Mouse (Mus musculus): ENCODE data around the gene Rnf167. TPM values are rescaled to one million over a fixed set of nuclear protein-coding genes. Genes with fewer than 3 reads are reported as not detected.
A peak's percentile ranks its signal among the peaks of the same experiment; 100 is the strongest.

Rnf167 gene
- total RNA-seq, 1 experiment from 2014 or later: 51.8 TPM

DNA sequence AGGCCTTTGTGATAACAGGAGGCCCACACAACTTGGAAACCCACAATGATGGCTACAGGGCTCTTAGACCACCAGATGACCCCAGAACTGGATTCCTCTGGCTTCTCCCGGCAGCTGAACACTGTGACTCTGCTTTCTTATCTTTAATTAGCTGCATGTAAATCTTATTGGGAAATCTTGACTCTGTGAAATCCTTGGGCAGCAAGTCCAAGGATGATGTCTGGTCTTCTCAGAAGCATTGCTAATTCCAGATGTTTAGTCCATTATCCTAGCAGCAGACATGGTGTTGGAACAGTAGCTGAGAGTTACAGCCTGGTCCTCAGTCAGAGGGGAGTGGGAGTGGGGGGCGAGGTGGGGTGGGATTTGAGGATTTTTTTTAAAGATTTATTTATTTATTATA is 18.6 kb upstream of the Rnf167 start:
- ATAC-seq (replicated peaks in 1 of 2; ENCODE audit: insufficient read depth in 1 of 2, low FRiP score in 2 of 2, low TSS enrichment in 1 of 2, low read depth in 1 of 2, poor library complexity in 2 of 2, severe bottlenecking in 2 of 2): no peak

DNA sequence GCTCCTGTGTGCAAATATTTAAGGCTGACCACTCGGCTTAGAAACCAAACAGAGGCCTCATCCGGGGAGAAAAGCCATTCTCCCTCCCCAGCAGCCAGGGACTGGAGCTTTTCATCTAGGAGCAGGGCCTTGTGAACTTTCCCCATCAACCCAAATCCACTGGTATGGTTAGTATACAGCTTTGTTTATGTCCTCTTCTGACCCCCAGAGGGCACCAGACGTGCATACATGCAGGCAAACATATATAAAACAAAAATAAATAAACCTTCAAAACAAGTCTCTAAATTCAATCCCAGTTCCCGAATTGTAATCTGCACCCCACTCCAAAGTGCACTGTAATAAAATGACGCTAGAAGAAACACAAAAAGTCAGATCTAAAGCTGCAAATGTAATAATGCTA is 17.5 kb upstream of the Rnf167 start:
- ATAC-seq (replicated peaks in 1 of 2; ENCODE audit: insufficient read depth in 1 of 2, low FRiP score in 2 of 2, low TSS enrichment in 1 of 2, low read depth in 1 of 2, poor library complexity in 2 of 2, severe bottlenecking in 2 of 2): peak in 1 of 2 experiments; percentile 45; a peak in 1 of 4 replicates

DNA sequence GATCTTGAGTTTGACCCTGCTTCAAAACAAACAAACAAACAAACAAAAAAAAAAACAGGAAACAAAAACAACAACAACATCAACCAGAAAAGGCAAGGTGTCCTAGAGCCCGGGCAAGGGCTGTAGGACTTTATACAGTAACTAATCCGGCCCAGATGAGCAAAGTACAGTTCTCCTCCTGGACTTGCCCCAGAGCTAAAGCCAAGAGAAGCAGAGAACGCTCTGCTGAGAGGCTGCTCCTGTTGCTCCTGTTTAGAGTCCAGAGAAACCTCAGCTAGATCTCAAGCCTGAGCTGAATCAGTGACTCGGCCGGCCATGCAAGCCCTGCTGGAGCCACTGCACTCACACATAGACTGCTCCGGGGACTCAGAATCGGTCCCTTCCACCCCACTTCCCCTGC is 16.9 kb upstream of the Rnf167 start:
- no peak for ATAC-seq (replicated peaks in 1 of 2; ENCODE audit: insufficient read depth in 1 of 2, low FRiP score in 2 of 2, low TSS enrichment in 1 of 2, low read depth in 1 of 2, poor library complexity in 2 of 2, severe bottlenecking in 2 of 2)

DNA sequence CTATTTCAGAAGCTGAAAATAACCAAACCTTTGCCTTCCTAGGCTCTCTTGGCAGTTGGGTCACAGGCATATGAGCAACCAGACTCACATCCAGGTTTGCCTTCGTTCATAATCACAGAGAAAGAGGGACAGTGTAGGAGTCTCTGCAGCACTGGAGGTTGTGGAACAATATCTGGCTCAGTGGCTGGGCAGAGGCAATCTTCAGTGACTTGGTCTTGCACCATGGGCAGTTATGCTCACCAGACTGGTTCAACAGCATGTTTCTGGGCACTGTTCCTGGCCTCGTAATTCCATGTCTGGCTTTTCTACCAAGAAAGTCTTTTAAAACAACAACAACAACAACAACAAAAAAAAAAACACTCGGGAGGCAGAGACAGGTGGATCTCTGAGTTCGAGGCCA is 11.4 kb upstream of the Rnf167 start:
- ATAC-seq (replicated peaks in 1 of 2; ENCODE audit: insufficient read depth in 1 of 2, low FRiP score in 2 of 2, low TSS enrichment in 1 of 2, low read depth in 1 of 2, poor library complexity in 2 of 2, severe bottlenecking in 2 of 2): no peak

DNA sequence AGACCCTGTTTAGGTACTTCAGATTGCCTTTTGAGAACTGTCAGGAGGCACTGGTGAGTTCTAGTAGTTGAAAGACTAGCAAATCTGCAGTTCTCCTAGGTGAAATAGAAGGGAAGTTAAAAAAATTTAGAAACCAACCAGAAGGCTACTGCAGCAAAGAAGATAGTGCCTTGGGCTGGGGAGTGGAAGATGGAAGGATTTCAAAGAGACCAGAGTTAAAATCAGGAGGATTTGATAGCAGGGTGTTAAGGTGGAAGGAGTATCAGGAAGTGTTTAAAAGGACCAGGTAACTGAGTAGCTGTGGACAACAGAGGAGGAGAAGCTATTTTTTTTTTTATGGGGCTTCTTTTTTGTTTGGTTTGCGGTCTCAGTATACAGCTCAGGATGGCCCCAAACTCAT is 9.3 kb upstream of the Rnf167 start:
- ATAC-seq (replicated peaks in 1 of 2; ENCODE audit: insufficient read depth in 1 of 2, low FRiP score in 2 of 2, low TSS enrichment in 1 of 2, low read depth in 1 of 2, poor library complexity in 2 of 2, severe bottlenecking in 2 of 2): no peak

DNA sequence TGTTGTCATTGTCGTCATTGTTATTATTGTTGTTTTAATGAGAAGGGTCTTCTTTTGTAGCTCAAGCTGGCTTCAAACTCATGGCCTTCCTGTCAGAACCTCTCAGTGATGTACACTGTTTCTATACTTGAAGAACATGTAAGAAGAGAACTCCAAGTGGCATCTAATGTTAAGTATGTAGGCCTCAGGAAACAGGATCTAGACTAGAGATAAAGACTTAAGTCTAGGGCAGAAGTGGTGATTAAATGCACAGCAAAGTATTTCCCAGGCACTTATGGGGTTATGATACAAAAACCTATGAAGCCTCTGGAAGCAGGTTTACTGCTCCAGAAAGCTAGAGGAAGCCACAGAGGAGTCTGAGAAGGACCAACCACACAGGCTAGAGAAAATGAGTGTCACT is 8.7 kb upstream of the Rnf167 start:
- no peak for ATAC-seq (replicated peaks in 1 of 2; ENCODE audit: insufficient read depth in 1 of 2, low FRiP score in 2 of 2, low TSS enrichment in 1 of 2, low read depth in 1 of 2, poor library complexity in 2 of 2, severe bottlenecking in 2 of 2)

DNA sequence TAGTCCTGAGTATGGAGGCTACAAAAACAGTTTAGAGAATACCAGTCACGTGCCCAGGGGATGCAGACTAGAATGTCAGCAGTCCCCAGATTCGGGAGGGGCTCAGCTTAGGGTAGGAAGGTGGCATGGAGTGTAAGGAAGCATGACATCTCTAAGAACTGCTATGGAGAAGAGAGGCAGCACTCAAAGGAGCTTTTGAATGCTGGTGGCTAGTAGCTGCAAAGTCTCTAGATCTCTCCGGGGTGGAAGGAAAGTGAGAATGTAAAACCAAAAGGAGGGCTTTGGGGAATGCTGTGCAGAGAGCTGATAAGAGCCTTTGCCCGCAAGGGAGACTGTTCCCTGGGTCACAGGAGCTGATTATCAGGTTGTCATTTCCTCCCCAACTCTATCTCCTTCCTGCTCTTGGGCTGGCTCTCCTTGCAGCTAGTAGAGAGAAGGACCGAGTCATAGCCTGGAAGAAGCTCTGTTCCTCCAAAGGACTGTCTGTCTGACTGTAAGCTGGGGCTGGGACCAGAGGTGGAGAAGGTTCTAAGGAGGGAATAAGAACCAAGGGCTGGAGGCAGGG is 8.2 kb upstream of the Rnf167 start, which contains the start of gene Gp1ba:
Gene Gp1ba (plus strand): TSS at position 409 of the 565 bp plus-strand sequence.
- peak; percentile 76 to 89 for ATAC-seq (replicated peaks in 1 of 2; ENCODE audit: insufficient read depth in 1 of 2, low FRiP score in 2 of 2, low TSS enrichment in 1 of 2, low read depth in 1 of 2, poor library complexity in 2 of 2, severe bottlenecking in 2 of 2)

DNA sequence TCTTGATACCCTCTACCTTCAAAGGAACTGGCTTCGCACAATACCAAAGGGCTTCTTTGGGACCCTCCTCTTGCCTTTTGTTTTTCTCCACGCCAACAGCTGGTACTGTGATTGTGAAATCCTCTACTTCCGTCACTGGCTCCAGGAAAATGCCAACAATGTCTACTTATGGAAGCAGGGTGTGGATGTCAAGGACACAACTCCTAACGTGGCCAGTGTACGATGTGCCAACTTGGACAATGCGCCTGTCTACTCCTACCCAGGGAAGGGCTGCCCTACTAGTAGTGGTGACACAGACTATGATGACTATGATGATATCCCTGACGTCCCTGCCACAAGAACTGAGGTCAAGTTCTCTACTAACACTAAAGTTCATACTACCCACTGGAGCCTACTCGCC is 7.1 kb upstream of the Rnf167 start:
- ATAC-seq (replicated peaks in 1 of 2; ENCODE audit: insufficient read depth in 1 of 2, low FRiP score in 2 of 2, low TSS enrichment in 1 of 2, low read depth in 1 of 2, poor library complexity in 2 of 2, severe bottlenecking in 2 of 2): no peak

DNA sequence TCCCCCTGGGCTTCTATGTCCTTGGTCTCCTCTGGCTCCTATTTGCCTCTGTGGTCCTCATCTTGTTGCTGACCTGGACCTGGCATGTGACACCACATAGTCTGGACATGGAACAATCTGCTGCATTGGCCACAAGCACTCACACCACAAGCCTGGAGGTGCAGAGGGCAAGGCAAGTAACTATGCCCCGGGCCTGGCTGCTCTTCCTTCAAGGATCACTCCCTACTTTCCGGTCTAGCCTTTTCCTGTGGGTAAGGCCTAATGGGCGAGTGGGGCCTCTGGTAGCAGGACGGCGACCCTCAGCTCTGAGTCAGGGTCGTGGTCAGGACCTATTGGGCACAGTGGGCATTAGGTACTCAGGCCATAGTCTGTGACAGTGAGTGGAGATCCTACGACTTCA is 5.8 kb upstream of the Rnf167 start:
- no peak for ATAC-seq (replicated peaks in 1 of 2; ENCODE audit: insufficient read depth in 1 of 2, low FRiP score in 2 of 2, low TSS enrichment in 1 of 2, low read depth in 1 of 2, poor library complexity in 2 of 2, severe bottlenecking in 2 of 2)

DNA sequence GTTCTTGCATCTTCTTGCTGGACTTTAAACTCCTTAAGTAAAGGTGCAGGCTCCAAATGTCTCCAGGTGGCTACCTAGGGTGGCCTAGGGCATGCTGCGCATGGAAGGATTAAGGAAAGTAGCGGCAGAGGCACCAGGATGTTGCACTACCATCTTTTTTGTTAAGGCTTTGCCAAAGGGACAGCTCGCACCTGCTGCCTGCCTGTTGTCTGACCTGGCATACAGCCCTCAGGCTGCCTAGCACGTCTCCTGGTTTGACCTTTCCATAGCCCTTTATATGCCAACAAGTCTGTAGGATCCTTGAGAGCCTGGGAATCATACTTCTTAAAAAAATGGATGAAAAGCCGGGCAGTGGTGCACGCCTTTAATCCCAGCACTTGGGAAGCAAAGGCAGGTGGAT is 4.0 kb upstream of the Rnf167 start:
- no peak for ATAC-seq (replicated peaks in 1 of 2; ENCODE audit: insufficient read depth in 1 of 2, low FRiP score in 2 of 2, low TSS enrichment in 1 of 2, low read depth in 1 of 2, poor library complexity in 2 of 2, severe bottlenecking in 2 of 2)

DNA sequence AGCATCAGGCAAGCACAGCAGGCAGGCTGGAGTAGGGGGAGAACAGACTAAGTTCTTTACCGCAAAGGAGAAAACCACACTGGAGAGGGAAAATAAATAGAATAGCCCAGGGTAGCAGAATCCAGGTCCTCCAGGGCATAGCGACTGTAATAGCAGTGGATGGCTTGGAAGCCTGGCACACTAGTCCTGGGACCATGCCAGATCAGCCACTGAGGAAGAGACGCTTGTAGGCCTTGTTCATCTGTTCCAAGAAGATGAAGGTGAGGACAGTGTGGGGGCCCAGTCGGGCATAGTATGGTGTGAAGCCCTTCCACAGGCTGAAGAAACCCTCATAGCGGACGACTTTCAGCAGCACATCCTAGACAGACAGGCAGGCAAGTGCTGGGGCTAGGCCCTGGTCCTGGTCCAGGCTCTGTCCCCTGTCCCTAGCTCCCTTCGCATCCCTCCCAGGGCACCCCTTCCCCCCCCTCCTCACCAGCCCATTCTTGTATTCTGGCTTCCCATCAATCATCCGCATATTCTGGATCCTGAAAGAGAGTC is 2.4 kb upstream of the Rnf167 start:
- no peak for ATAC-seq (replicated peaks in 1 of 2; ENCODE audit: insufficient read depth in 1 of 2, low FRiP score in 2 of 2, low TSS enrichment in 1 of 2, low read depth in 1 of 2, poor library complexity in 2 of 2, severe bottlenecking in 2 of 2)

DNA sequence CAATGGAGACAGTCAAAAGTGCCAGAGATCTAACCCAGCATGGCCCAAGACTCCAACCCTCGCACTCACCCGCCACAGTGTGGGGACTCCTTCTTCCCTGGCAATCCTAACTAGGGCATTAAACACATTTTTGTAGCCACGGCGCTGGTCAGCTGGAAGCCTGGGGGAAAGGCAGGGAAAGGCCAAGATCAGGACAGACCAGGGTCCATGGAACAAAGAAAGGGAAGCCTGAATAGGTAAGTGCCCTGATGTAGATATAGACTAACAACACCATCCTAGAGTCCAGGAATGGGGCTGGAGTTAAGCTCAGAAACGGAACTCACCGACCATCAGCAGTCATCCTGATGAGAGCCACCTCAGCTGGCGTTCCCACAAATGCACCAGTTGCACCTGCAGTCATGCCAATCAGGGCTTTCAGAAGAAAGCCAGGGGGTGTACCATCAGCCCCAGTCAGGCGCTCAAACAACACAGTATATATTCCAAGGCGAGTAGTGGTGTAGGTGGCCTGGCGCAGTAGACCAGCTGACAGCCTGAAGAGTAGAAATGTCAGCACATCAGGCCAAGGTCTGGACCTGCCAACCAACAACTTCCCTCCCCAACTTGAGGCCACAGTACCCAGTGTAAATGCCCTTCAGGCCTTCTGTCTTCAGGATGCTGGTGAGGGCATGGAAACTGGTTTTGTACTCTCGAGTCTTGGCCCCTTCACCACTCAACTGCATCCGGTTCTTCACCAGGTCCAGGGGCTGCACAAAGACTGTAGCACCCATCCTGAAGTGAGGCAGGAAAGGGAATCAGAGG is 1.4 kb upstream of the Rnf167 start:
- no peak for ATAC-seq (replicated peaks in 1 of 2; ENCODE audit: insufficient read depth in 1 of 2, low FRiP score in 2 of 2, low TSS enrichment in 1 of 2, low read depth in 1 of 2, poor library complexity in 2 of 2, severe bottlenecking in 2 of 2)

DNA sequence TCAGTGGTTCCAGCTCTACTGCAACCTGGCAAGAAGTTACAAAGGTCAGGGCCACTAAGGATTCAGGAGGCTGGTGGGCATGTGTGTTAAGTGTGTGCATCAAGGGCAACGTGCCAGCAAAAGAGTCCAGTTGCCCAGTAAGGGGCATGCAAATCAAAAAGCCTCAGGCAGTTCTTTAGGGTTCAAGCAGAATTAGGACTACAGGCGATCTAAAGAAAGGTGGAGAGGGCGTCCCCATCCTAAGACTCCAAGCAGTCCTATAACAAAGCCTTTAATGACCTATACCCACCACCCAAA is 828 bp upstream of the Rnf167 start:
- no peak for ATAC-seq (replicated peaks in 1 of 2; ENCODE audit: insufficient read depth in 1 of 2, low FRiP score in 2 of 2, low TSS enrichment in 1 of 2, low read depth in 1 of 2, poor library complexity in 2 of 2, severe bottlenecking in 2 of 2)

DNA sequence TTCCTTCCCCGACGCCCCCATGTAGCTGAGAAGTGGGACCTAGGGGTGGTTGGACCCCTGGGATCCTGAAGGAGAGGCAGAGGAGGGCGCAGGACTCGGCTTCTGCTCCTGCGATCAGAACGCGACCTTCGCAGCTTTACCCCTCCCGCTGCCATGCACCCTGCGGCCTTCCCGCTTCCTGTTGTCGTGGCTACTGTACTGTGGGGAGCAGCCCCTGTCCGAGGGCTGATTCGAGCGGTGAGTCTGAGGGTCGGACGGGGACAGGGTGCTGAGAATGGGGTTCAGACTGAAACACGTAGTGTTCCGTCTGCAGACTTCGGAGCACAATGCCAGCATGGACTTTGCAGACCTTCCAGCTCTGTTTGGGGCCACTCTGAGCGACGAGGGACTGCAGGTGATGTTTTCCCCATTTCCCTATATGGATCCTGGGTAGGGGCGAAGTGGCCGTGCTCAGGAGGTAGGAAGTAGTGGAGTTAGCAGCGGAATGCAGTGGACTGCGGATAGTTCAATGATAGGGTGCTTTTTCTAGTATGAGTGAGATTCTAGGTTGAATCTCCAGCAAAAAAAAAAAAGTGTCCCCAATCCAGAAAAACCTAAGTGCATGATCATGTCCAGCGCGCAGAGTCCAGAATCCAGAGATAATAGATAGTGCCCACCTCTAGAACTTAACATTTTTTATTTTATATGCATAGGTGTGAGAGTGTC is 833 bp downstream of the Rnf167 start:
- no peak for ATAC-seq (replicated peaks in 1 of 2; ENCODE audit: insufficient read depth in 1 of 2, low FRiP score in 2 of 2, low TSS enrichment in 1 of 2, low read depth in 1 of 2, poor library complexity in 2 of 2, severe bottlenecking in 2 of 2)

DNA sequence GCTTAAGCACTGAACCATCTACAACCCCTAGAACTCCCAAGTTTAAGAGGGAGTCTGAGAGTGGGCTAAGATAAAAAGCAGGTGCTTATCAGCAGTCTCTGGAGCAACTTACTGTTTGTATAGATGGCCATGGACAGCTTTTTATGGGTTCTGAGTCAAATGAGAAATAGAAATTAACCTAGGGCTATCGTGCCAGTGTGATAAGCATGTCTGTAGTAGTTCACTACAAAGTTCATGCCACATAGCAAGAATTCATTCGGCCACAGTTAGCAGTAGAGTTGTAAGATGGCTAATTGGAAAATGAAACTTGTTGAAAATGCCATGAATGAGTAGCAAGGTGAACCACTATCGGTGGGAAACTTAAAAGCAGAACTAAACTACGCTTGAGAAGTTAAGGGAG is 1.5 kb downstream of the Rnf167 start:
- no peak for ATAC-seq (replicated peaks in 1 of 2; ENCODE audit: insufficient read depth in 1 of 2, low FRiP score in 2 of 2, low TSS enrichment in 1 of 2, low read depth in 1 of 2, poor library complexity in 2 of 2, severe bottlenecking in 2 of 2)

DNA sequence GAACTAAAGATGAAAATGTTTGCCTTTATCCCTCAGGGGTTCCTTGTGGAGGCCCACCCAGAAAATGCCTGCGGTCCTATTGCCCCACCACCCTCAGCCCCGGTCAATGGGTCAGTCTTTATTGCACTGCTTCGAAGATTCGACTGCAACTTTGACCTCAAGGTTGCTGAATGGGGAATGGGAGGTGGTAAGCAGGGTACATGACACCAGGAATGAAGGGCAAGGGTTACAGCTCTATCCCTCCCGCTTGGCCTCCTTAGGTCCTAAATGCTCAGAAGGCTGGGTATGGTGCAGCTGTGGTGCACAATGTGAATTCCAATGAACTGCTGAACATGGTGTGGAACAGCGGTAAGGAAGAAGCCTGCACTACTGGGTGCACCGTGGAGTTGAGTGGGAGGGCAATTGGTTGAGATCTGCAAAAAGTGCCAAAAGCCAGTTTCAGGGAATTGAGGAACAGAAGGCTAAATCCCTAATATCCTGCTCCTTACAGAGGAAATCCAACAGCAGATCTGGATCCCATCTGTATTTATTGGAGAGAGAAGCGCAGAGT is 2.2 kb downstream of the Rnf167 start:
- ATAC-seq (replicated peaks in 1 of 2; ENCODE audit: insufficient read depth in 1 of 2, low FRiP score in 2 of 2, low TSS enrichment in 1 of 2, low read depth in 1 of 2, poor library complexity in 2 of 2, severe bottlenecking in 2 of 2): no peak

DNA sequence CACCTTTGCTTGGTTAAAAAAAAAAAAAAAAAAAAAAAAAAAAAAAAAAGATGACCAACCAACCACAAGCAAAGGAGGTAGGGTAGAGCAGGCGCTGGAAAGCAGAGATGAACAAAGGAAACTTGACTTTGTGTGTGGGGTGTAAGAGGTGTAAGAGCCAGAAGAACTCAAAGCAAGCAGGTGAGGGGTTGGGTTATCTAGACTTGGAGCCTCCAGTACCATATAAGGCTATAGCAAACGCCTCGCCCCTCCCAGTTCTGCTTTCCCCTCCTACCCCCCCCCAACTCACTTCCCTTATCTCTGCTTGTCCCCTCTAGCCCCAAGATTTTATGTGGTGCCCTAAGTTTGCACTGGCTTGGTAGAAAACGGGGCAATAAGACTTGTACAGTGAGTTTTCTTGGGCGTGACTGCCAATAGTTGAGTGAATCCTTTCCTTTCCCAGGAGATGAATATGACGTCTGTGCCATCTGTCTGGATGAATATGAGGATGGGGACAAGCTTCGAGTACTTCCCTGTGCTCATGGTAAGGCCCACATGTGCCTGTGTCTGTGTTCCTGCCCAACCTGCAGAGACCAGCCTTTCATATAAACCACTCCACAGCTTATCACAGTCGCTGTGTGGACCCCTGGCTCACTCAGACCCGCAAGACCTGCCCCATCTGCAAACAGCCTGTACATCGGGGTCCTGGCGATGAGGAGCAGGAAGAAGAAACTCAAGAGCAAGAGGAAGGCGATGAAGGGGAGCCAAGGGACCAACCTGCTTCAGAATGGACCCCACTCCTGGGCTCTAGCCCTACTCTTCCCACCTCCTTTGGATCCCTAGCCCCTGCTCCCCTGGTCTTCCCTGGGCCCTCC is 3.5 kb downstream of the Rnf167 start:
- ATAC-seq (replicated peaks in 1 of 2; ENCODE audit: insufficient read depth in 1 of 2, low FRiP score in 2 of 2, low TSS enrichment in 1 of 2, low read depth in 1 of 2, poor library complexity in 2 of 2, severe bottlenecking in 2 of 2): no peak

Measured in hematopoietic stem cell, adult 5-6 weeks (primary cell).